Mouse (Mus musculus): ENCODE measurements around the gene Majin. TPM values are rescaled to one million over a fixed set of nuclear protein-coding genes. Genes with fewer than 3 reads are reported as not detected.

Majin gene
- 0.35 TPM in 1 of 2 replicates, not detected in the other for polyA plus RNA-seq (2012; ENCODE audit: insufficient read depth, insufficient read length, missing spikeins)

DNA sequence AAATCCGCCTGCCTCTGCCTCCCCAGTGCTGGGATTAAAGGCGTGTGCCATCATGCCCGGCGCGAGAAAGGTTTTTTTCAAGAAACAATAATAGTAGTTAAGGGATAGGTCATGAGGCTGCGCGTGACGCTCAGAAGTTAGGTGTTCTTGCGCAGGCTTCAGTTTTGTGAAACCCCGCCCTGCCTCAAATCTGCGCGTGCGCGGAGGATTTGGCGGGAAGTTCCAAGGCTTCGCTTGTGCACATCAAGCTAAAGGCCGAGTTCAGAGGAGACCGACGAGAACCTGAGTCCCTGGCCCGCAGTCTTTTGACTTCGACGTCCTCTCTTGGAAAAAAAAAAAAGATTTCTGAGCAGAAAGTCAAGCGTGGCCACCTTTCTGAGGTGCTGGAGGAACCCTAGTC lies at the start of gene Majin:
Majin (plus strand) TSS at position 258 of the 400 bp plus-strand sequence.
- TF ChIP-seq CTCF (IDR thresholded peaks at IDR 0.05; ENCODE audit: low read depth, low read length), result no peak
- no peak for TF ChIP-seq POLR2A (IDR thresholded peaks at IDR 0.05; ENCODE audit: borderline replicate concordance, low read depth, low read length)
- H3K27ac ChIP-seq (ENCODE audit: insufficient read depth, low read depth, low read length), result no peak within 1 kb of the TSS

DNA sequence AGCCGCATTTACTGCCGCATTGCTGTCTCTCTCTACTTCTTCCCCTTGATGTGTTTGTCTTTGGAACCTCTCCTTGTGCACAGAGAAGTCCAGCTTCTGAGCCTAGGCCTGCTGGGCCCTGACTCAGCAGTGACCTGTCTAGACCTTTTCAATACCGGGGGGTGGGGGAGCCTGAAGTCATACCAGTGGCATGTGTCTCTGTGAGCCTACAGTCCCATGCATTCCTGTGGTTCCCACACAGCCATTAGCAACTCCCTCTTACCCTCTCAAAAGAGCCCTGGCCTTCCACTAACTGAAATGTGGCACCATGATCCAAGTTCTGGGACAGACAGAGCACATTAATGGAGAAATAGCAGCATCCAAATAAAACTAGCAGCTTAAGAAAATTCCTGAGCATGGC lies 47.8 kb upstream of the Majin start:
- H3K27ac ChIP-seq (ENCODE audit: insufficient read depth, low read depth, low read length), result no peak overlapping the region
- H3K4me1 ChIP-seq (ENCODE audit: control insufficient read depth, insufficient read depth, low read length), result peaks cover 13% of the 10 kb centered on the region
- no peak for TF ChIP-seq CTCF (IDR thresholded peaks at IDR 0.05; ENCODE audit: low read depth, low read length)
- TF ChIP-seq POLR2A (IDR thresholded peaks at IDR 0.05; ENCODE audit: borderline replicate concordance, low read depth, low read length), result no peak
- no peak overlapping the region for H3K4me3 ChIP-seq (ENCODE audit: insufficient read depth, low read length)

More for the DNA sequence above, at the start of gene Majin:
- Histone ChIP-seq H3K4me1 (ENCODE audit: control insufficient read depth, insufficient read depth, low read length) (peaks cover 10% of the 10 kb centered on the region), H3K4me3 (ENCODE audit: insufficient read depth, low read length) (no peak within 1 kb of the TSS)

GRCm38 (mm10) chr19:6139701-6140100 lies 44.5 kb upstream of the Majin start:
- Histone ChIP-seq H3K27ac (ENCODE audit: insufficient read depth, low read depth, low read length) (no peak overlapping the region), H3K4me1 (ENCODE audit: control insufficient read depth, insufficient read depth, low read length) (peaks cover 15% of the 10 kb centered on the region), H3K4me3 (ENCODE audit: insufficient read depth, low read length) (peak overlapping the region; percentile 75; the same call in 1 of the 2 replicates)
- TF ChIP-seq CTCF (IDR thresholded peaks at IDR 0.05; ENCODE audit: low read depth, low read length), result no peak
- no peak for TF ChIP-seq POLR2A (IDR thresholded peaks at IDR 0.05; ENCODE audit: borderline replicate concordance, low read depth, low read length)

DNA sequence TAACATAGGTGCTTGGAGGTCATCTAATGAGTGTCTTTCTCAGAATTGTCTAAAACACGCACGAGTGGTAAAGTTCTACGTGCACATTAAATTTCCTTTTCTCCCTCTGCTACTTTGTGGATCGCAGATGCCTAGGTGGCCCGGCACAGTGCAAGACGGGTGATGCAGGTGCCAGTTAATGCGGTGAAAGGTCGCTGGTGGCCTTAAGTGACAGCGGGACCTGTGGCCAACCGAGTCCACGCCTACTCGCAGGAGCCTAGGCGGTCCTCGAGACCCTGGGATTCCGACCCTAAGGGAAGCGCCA lies 43.9 kb upstream of the Majin start:
- Histone ChIP-seq H3K4me3 (ENCODE audit: insufficient read depth, low read length) (peak overlapping the region; percentile 75), H3K4me1 (ENCODE audit: control insufficient read depth, insufficient read depth, low read length) (peaks cover 15% of the 10 kb centered on the region), H3K27ac (ENCODE audit: insufficient read depth, low read depth, low read length) (peak overlapping the region; percentile 91)
- TF ChIP-seq CTCF (IDR thresholded peaks at IDR 0.05; ENCODE audit: low read depth, low read length), result no peak
- TF ChIP-seq POLR2A (IDR thresholded peaks at IDR 0.05; ENCODE audit: borderline replicate concordance, low read depth, low read length), result no peak

GRCm38 (mm10) chr19:6140678-6141393 lies 43.4 kb upstream of the Majin start, which contains the start of gene Batf2:
TSS of gene Batf2 (plus strand) at chr19:6140983.
- Histone ChIP-seq H3K4me3 (ENCODE audit: insufficient read depth, low read length) (peak within 1 kb of the TSS; percentile 75), H3K4me1 (ENCODE audit: control insufficient read depth, insufficient read depth, low read length) (peaks cover 15% of the 10 kb centered on the region), H3K27ac (ENCODE audit: insufficient read depth, low read depth, low read length) (peak within 1 kb of the TSS; percentile 91)
- TF ChIP-seq CTCF (IDR thresholded peaks at IDR 0.05; ENCODE audit: low read depth, low read length) (no peak; the same call in 1 of the 2 replicates), POLR2A (IDR thresholded peaks at IDR 0.05; ENCODE audit: borderline replicate concordance, low read depth, low read length) (no peak)

GRCm38 (mm10) chr19:6141394-6141749 lies 42.8 kb upstream of the Majin start, which contains the start of gene Arl2:
TSS of gene Arl2 (minus strand) at chr19:6141548.
- TF ChIP-seq CTCF (IDR thresholded peaks at IDR 0.05; ENCODE audit: low read depth, low read length), result peak; percentile 50
- TF ChIP-seq POLR2A (IDR thresholded peaks at IDR 0.05; ENCODE audit: borderline replicate concordance, low read depth, low read length), result no peak
- H3K27ac ChIP-seq (ENCODE audit: insufficient read depth, low read depth, low read length), result peak within 1 kb of the TSS; percentile 91
- H3K4me3 ChIP-seq (ENCODE audit: insufficient read depth, low read length), result peak within 1 kb of the TSS; percentile 75
- peaks cover 15% of the 10 kb centered on the region for H3K4me1 ChIP-seq (ENCODE audit: control insufficient read depth, insufficient read depth, low read length)

- no peak overlapping the region for H3K4me3 ChIP-seq (ENCODE audit: insufficient read depth, low read length)
- H3K4me1 ChIP-seq (ENCODE audit: control insufficient read depth, insufficient read depth, low read length), result peaks cover 3% of the 10 kb centered on the region; the same call in 1 of the 2 replicates
- TF ChIP-seq POLR2A (IDR thresholded peaks at IDR 0.05; ENCODE audit: borderline replicate concordance, low read depth, low read length), result no peak
- TF ChIP-seq CTCF (IDR thresholded peaks at IDR 0.05; ENCODE audit: low read depth, low read length), result no peak
- H3K27ac ChIP-seq (ENCODE audit: insufficient read depth, low read depth, low read length), result no peak overlapping the region
These were observed 39.3 kb upstream of the Majin start for GRCm38 (mm10) chr19:6144842-6145241.

- Histone ChIP-seq H3K27ac (ENCODE audit: insufficient read depth, low read depth, low read length) (no peak overlapping the region), H3K4me1 (ENCODE audit: control insufficient read depth, insufficient read depth, low read length) (peaks cover 23% of the 10 kb centered on the region), H3K4me3 (ENCODE audit: insufficient read depth, low read length) (no peak overlapping the region)
- TF ChIP-seq POLR2A (IDR thresholded peaks at IDR 0.05; ENCODE audit: borderline replicate concordance, low read depth, low read length) (no peak), CTCF (IDR thresholded peaks at IDR 0.05; ENCODE audit: low read depth, low read length) (no peak)
These were observed 29.0 kb upstream of the Majin start for GRCm38 (mm10) chr19:6155174-6155573.

DNA sequence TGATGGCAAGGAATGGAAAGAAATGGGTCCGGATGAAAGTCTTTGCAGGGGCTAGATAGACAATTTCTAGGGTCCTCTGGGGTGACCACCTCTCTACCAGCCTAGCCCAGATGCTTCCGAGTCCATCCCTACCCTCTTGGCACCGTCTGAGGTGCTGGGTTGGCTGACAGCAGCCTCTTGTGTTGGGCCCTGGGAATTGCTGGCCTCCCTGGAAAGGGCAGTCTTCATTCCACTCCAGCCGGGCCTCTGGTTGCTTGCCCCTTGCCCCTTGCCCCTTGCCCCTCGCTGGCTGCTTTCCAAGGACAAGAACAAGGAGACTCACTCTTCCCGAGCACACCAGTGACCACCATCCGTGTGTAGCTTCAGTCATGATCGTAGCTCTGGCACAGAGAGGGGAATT lies 27.8 kb upstream of the Majin start:
- TF ChIP-seq CTCF (IDR thresholded peaks at IDR 0.05; ENCODE audit: low read depth, low read length), result no peak
- no peak for TF ChIP-seq POLR2A (IDR thresholded peaks at IDR 0.05; ENCODE audit: borderline replicate concordance, low read depth, low read length)
- H3K4me1 ChIP-seq (ENCODE audit: control insufficient read depth, insufficient read depth, low read length), result peaks cover 23% of the 10 kb centered on the region
- no peak overlapping the region for H3K27ac ChIP-seq (ENCODE audit: insufficient read depth, low read depth, low read length)
- no peak overlapping the region for H3K4me3 ChIP-seq (ENCODE audit: insufficient read depth, low read length)

- peak overlapping the region; percentile 43 for H3K4me3 ChIP-seq (ENCODE audit: insufficient read depth, low read length)
- peak overlapping the region; percentile 41 for H3K27ac ChIP-seq (ENCODE audit: insufficient read depth, low read depth, low read length)
- TF ChIP-seq POLR2A (IDR thresholded peaks at IDR 0.05; ENCODE audit: borderline replicate concordance, low read depth, low read length), result no peak
- peak; percentile 26; the same call in 1 of the 2 replicates for TF ChIP-seq CTCF (IDR thresholded peaks at IDR 0.05; ENCODE audit: low read depth, low read length)
- H3K4me1 ChIP-seq (ENCODE audit: control insufficient read depth, insufficient read depth, low read length), result peaks cover 23% of the 10 kb centered on the region
These were observed 27.0 kb upstream of the Majin start for GRCm38 (mm10) chr19:6157220-6157619.
